Mouse (Mus musculus) forebrain, postnatal 0 days (tissue): Measurements from ENCODE around the gene Fgf15. TPM values are rescaled to one million over a fixed set of nuclear protein-coding genes. Genes with fewer than 3 reads are reported as not detected.

Experiments used
- ATAC-seq: fragments of 200-750 bp; cut with Nextera tagmentation; 2 replicates; pipeline ENCODE4 v1.8.0; 2017; ENCODE audit warnings: mild to moderate bottlenecking, moderate library complexity
- DNase-seq: peaks from one replicate; pipeline ENCODE4 v3.0.0-alpha.2; 2015
- H3K27ac ChIP-seq: fragments of 300-500 bp; sonication (generic); 2 replicates; pipeline ENCODE4 v1.5.1; 2014; ENCODE audit warnings: low read depth, mild to moderate bottlenecking, antibody characterized with exemption, low read length, moderate library complexity, mixed read lengths
- H3K27me3 ChIP-seq: fragments of 300-500 bp; sonication (generic); 2 replicates; pipeline ENCODE4 v1.6.1; 2014; ENCODE audit warnings: mild to moderate bottlenecking, low read length, mixed read lengths; ENCODE audit not compliant: insufficient read depth
- H3K36me3 ChIP-seq: fragments of 300-500 bp; sonication (generic); 2 replicates; pipeline ENCODE4 v1.6.1; 2014; ENCODE audit warnings: mild to moderate bottlenecking, moderate library complexity; ENCODE audit not compliant: insufficient read depth
- H3K4me1 ChIP-seq: fragments of 300-500 bp; sonication (generic); 2 replicates; pipeline ENCODE4 v1.6.1; 2014; ENCODE audit warnings: antibody characterized with exemption; ENCODE audit not compliant: insufficient read depth
- H3K4me2 ChIP-seq: fragments of 300-500 bp; sonication (generic); 2 replicates; pipeline ENCODE4 v1.6.1; 2014; ENCODE audit warnings: low read depth, mild to moderate bottlenecking, moderate library complexity
- H3K4me3 ChIP-seq: fragments of 300-500 bp; sonication (generic); 2 replicates; pipeline ENCODE4 v1.5.1; 2014; ENCODE audit warnings: low read depth, low read length, mixed read lengths
- H3K9ac ChIP-seq: fragments of 300-500 bp; sonication (generic); 2 replicates; pipeline ENCODE4 v1.6.1; 2014; ENCODE audit warnings: mild to moderate bottlenecking
- H3K9me3 ChIP-seq: fragments of 300-500 bp; sonication (generic); 2 replicates; pipeline ENCODE4 v1.6.1; 2016; ENCODE audit warnings: low read length
- CTCF ChIP-seq: sonication (generic); IDR thresholded peaks from 2 replicates; pipeline ENCODE4 v1.5.1; 2016; ENCODE audit warnings: antibody characterized with exemption, control low read depth, low read depth
- WGBS: fragments of 180-500 bp; shearing (Covaris S2); extraction: QIAGEN DNeasy Blood & Tissue Kit; methylation state at CpG from one replicate; pipeline ENCODE4 v1.1.7; 2014; 5-methylcytosine and 5-hydroxymethylcytosine counted together
- polyA plus RNA-seq: library from polyadenylated mRNA; unstranded; fragments of >200 nt; fragmentation: Nextera tagmentation; extraction: Ambion mirVana; gene quantifications from 2 replicates; pipeline ENCODE4 v1.2.1, GENCODE M21; 2015
- total RNA-seq: library from RNA; depleted of rRNA; stranded (reverse); fragments of >200 nt; gene quantifications from 2 replicates; pipeline ENCODE4 v1.2.3, GENCODE M21; 2014

Fgf15 gene
- total and polyA plus RNA-seq, 2 experiments from 2014 or later, result 4.0 to 6.1 TPM

- no peak overlapping the region for H3K9ac ChIP-seq
- ATAC-seq (no peak), DNase-seq (no peak)
- no peak overlapping the region for H3K4me3 ChIP-seq
- H3K4me2 ChIP-seq, result no peak overlapping the region
- H3K4me1 ChIP-seq, result no peaks in the 10 kb centered on the region
- peaks cover 30% of the 10 kb centered on the region for H3K27me3 ChIP-seq
- 84% methylated on average over 8 of the region's 8 CpGs for WGBS
- no peaks in the 10 kb centered on the region for H3K9me3 ChIP-seq
- no peaks in the 10 kb centered on the region for H3K36me3 ChIP-seq
- no peak for TF ChIP-seq CTCF
- H3K27ac ChIP-seq, result no peak overlapping the region
Measured at GRCm38 (mm10) chr7:144867602-144868001, 28.7 kb upstream of the Fgf15 start.

DNA sequence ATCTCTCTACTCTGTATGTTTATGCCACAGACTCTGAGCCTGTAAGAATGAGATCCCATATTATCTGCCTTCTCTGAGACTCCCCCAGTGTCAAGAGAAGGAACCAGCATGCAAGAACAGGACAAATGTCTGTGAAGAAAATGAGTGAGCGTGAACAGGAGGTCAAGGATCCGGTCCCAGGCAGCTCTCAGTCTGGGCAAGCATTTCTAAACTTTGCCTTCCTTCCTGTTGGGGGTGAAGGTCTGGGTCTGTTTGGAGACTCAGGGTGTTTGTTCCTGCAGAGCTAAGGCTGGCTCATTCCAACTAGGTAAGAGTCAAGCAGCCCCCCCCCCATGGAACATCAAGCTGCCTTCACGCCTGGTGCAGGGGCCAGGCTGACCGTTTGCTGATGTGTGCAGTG is 23.9 kb upstream of the Fgf15 start:
- Histone ChIP-seq H3K9me3 (no peaks in the 10 kb centered on the region), H3K4me3 (no peak overlapping the region), H3K4me2 (no peak overlapping the region), H3K4me1 (no peaks in the 10 kb centered on the region), H3K27ac (no peak overlapping the region), H3K36me3 (no peaks in the 10 kb centered on the region), H3K9ac (no peak overlapping the region), H3K27me3 (no peaks in the 10 kb centered on the region)
- TF ChIP-seq CTCF, result no peak
- WGBS, result 76% methylated on average over 4 of the region's 4 CpGs
- no peak for DNase-seq
- no peak for ATAC-seq

DNA sequence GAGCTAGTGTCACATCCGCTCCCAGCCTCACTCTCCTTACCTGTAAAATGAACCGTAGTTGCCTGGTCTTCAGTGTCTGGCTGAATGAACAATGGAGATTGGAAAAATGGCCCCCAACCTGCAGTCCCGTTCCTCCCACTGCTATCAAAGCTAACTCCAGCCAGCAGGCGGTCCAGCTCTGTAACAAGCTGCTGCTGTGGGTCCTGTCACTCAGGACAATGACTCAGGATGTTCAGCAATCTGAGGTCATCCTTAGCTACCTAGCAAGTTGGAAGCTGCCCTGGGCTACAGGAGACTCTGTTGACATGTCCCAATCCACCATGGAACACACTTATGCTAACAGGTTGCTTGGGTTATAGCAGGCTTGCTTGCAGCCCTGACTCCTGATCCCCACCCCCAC is 23.2 kb upstream of the Fgf15 start:
- no peak overlapping the region for H3K4me3 ChIP-seq
- DNase-seq (no peak), ATAC-seq (no peak)
- 66% methylated on average over 4 of the region's 4 CpGs for WGBS
- H3K4me1 ChIP-seq, result no peaks in the 10 kb centered on the region
- H3K4me2 ChIP-seq, result no peak overlapping the region
- no peak overlapping the region for H3K9ac ChIP-seq
- no peak for TF ChIP-seq CTCF
- no peak overlapping the region for H3K27ac ChIP-seq
- no peaks in the 10 kb centered on the region for H3K36me3 ChIP-seq
- H3K27me3 ChIP-seq, result no peaks in the 10 kb centered on the region
- no peaks in the 10 kb centered on the region for H3K9me3 ChIP-seq

- 68% methylated on average over 4 of the region's 4 CpGs for WGBS
Measured at GRCm38 (mm10) chr7:144874226-144874625, 22.1 kb upstream of the Fgf15 start.

GRCm38 (mm10) chr7:144878401-144878800 is 17.9 kb upstream of the Fgf15 start:
- no peaks in the 10 kb centered on the region for H3K36me3 ChIP-seq
- no peak overlapping the region for H3K9ac ChIP-seq
- ATAC-seq (no peak), DNase-seq (no peak)
- WGBS, result 97% methylated on average over 1 of the region's 1 CpGs
- H3K27me3 ChIP-seq, result no peaks in the 10 kb centered on the region
- no peak overlapping the region for H3K27ac ChIP-seq
- H3K9me3 ChIP-seq, result no peaks in the 10 kb centered on the region
- H3K4me2 ChIP-seq, result no peak overlapping the region
- no peak for TF ChIP-seq CTCF
- H3K4me1 ChIP-seq, result no peaks in the 10 kb centered on the region
- H3K4me3 ChIP-seq, result no peak overlapping the region

More at GRCm38 (mm10) chr7:144874226-144874625, 22.1 kb upstream of the Fgf15 start:
- no peak for TF ChIP-seq CTCF
- Histone ChIP-seq H3K9ac (no peak overlapping the region), H3K36me3 (no peaks in the 10 kb centered on the region), H3K4me2 (no peak overlapping the region), H3K4me3 (no peak overlapping the region), H3K27me3 (no peaks in the 10 kb centered on the region), H3K4me1 (no peaks in the 10 kb centered on the region), H3K9me3 (no peaks in the 10 kb centered on the region), H3K27ac (no peak overlapping the region)
- ATAC-seq (no peak), DNase-seq (no peak)

DNA sequence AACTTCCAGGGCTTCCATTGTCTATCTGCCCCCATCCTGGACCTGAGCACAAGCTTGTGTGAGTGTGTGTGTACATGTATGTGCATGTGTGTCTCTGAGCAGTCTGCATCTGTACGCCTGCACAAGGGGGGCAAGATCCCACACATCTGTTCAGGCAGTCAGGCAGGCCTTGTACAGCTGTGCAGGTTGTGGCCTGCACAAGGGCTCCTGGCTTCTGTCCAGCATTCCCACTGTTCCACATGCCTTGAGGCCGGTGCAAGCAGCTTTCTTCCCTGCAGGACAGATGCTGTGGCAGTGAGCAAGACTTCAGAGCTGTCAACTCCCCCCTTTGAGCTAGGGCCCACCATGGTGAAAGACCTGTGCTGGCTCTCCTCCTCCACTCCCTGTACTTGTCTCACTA is 13.2 kb upstream of the Fgf15 start:
- Histone ChIP-seq H3K4me3 (no peak overlapping the region), H3K36me3 (no peaks in the 10 kb centered on the region), H3K27ac (no peak overlapping the region), H3K27me3 (no peaks in the 10 kb centered on the region), H3K4me1 (no peaks in the 10 kb centered on the region), H3K9ac (no peak overlapping the region), H3K9me3 (no peaks in the 10 kb centered on the region), H3K4me2 (no peak overlapping the region)
- ATAC-seq (no peak), DNase-seq (no peak)
- TF ChIP-seq CTCF, result no peak
- 34% methylated on average over 2 of the region's 2 CpGs for WGBS

DNA sequence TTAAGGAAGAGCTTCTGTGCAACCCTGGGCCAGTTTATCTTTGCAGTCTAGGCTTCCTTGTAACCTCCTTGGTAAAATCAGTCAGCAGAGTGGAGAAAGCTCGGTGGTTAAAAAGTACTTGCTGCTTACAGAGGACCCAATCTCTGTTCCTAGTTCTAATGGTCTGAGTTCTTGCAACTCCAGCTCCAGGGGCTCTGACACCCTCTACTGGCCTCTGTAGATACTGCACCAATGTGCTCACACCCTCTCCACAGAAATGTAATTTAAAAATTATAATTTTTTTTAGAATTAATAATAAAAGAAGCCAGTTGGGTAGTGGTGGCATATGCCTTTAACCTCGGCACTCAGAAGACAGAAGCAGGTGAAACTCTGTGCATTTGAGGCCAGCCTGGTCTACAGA is 8.7 kb upstream of the Fgf15 start:
- ATAC-seq (no peak), DNase-seq (no peak)
- no peaks in the 10 kb centered on the region for H3K9me3 ChIP-seq
- H3K27me3 ChIP-seq, result no peaks in the 10 kb centered on the region
- H3K4me1 ChIP-seq, result no peaks in the 10 kb centered on the region
- no peak overlapping the region for H3K9ac ChIP-seq
- WGBS, result 89% methylated on average over 2 of the region's 2 CpGs
- H3K4me2 ChIP-seq, result no peak overlapping the region
- no peak overlapping the region for H3K27ac ChIP-seq
- no peaks in the 10 kb centered on the region for H3K36me3 ChIP-seq
- peak; percentile 4; the same call in 1 of the 2 replicates for TF ChIP-seq CTCF
- no peak overlapping the region for H3K4me3 ChIP-seq
